Mouse (Mus musculus): ENCODE measurements around the gene Ntng1. TPM values are rescaled to one million over a fixed set of nuclear protein-coding genes. Genes with fewer than 3 reads are reported as not detected.

Gene Ntng1
- polyA plus RNA-seq, 1 experiment: 13.6 TPM

- no peak overlapping the region for H3K27ac ChIP-seq (ENCODE audit: insufficient read depth, low read length)
- H3K4me1 ChIP-seq (ENCODE audit: control insufficient read depth, insufficient read depth, low read length): no peaks in the 10 kb centered on the region
- peak overlapping the region; percentile 32 for H3K4me3 ChIP-seq (ENCODE audit: insufficient read depth, low read length)
- TF ChIP-seq CTCF (IDR thresholded peaks at IDR 0.05; ENCODE audit: extremely low read depth, insufficient read depth, low read length) (no peak), POLR2A (IDR thresholded peaks at IDR 0.05; ENCODE audit: extremely low read depth, insufficient read depth, low read length) (no peak)
These were observed 87.9 kb downstream of the Ntng1 start for GRCm38 (mm10) chr3:110055915-110056314.

GRCm38 (mm10) chr3:110055433-110055832 lies 88.4 kb downstream of the Ntng1 start:
- Histone ChIP-seq H3K4me1 (ENCODE audit: control insufficient read depth, insufficient read depth, low read length) (no peaks in the 10 kb centered on the region), H3K27ac (ENCODE audit: insufficient read depth, low read length) (no peak overlapping the region), H3K4me3 (ENCODE audit: insufficient read depth, low read length) (peak overlapping the region; percentile 32; the same call in 1 of the 2 replicates)
- TF ChIP-seq POLR2A (IDR thresholded peaks at IDR 0.05; ENCODE audit: extremely low read depth, insufficient read depth, low read length) (no peak), CTCF (IDR thresholded peaks at IDR 0.05; ENCODE audit: extremely low read depth, insufficient read depth, low read length) (no peak)

- no peak overlapping the region for H3K27ac ChIP-seq (ENCODE audit: insufficient read depth, low read length)
- H3K4me3 ChIP-seq (ENCODE audit: insufficient read depth, low read length): no peak overlapping the region
- TF ChIP-seq POLR2A (IDR thresholded peaks at IDR 0.05; ENCODE audit: extremely low read depth, insufficient read depth, low read length) (no peak), CTCF (IDR thresholded peaks at IDR 0.05; ENCODE audit: extremely low read depth, insufficient read depth, low read length) (no peak)
- H3K4me1 ChIP-seq (ENCODE audit: control insufficient read depth, insufficient read depth, low read length): no peaks in the 10 kb centered on the region
These were observed 89.7 kb downstream of the Ntng1 start for GRCm38 (mm10) chr3:110054125-110054524.

- Histone ChIP-seq H3K4me3 (ENCODE audit: insufficient read depth, low read length) (no peak overlapping the region), H3K27ac (ENCODE audit: insufficient read depth, low read length) (no peak overlapping the region), H3K4me1 (ENCODE audit: control insufficient read depth, insufficient read depth, low read length) (no peaks in the 10 kb centered on the region)
- TF ChIP-seq POLR2A (IDR thresholded peaks at IDR 0.05; ENCODE audit: extremely low read depth, insufficient read depth, low read length) (no peak), CTCF (IDR thresholded peaks at IDR 0.05; ENCODE audit: extremely low read depth, insufficient read depth, low read length) (no peak)
These were observed 95.7 kb downstream of the Ntng1 start for GRCm38 (mm10) chr3:110048152-110048551.

GRCm38 (mm10) chr3:110046750-110047149 lies 97.1 kb downstream of the Ntng1 start:
- Histone ChIP-seq H3K4me3 (ENCODE audit: insufficient read depth, low read length) (no peak overlapping the region), H3K4me1 (ENCODE audit: control insufficient read depth, insufficient read depth, low read length) (no peaks in the 10 kb centered on the region), H3K27ac (ENCODE audit: insufficient read depth, low read length) (no peak overlapping the region)
- TF ChIP-seq POLR2A (IDR thresholded peaks at IDR 0.05; ENCODE audit: extremely low read depth, insufficient read depth, low read length) (no peak), CTCF (IDR thresholded peaks at IDR 0.05; ENCODE audit: extremely low read depth, insufficient read depth, low read length) (no peak)

- no peak overlapping the region for H3K27ac ChIP-seq (ENCODE audit: insufficient read depth, low read length)
- no peaks in the 10 kb centered on the region for H3K4me1 ChIP-seq (ENCODE audit: control insufficient read depth, insufficient read depth, low read length)
- H3K4me3 ChIP-seq (ENCODE audit: insufficient read depth, low read length): no peak overlapping the region
- TF ChIP-seq CTCF (IDR thresholded peaks at IDR 0.05; ENCODE audit: extremely low read depth, insufficient read depth, low read length): no peak
- TF ChIP-seq POLR2A (IDR thresholded peaks at IDR 0.05; ENCODE audit: extremely low read depth, insufficient read depth, low read length): no peak
These were observed 99.6 kb downstream of the Ntng1 start for GRCm38 (mm10) chr3:110044209-110044608.

GRCm38 (mm10) chr3:110043641-110044187 lies 100.1 kb downstream of the Ntng1 start:
- Histone ChIP-seq H3K27ac (ENCODE audit: insufficient read depth, low read length) (no peak overlapping the region), H3K4me1 (ENCODE audit: control insufficient read depth, insufficient read depth, low read length) (no peaks in the 10 kb centered on the region), H3K4me3 (ENCODE audit: insufficient read depth, low read length) (no peak overlapping the region)
- no peak for TF ChIP-seq CTCF (IDR thresholded peaks at IDR 0.05; ENCODE audit: extremely low read depth, insufficient read depth, low read length)
- TF ChIP-seq POLR2A (IDR thresholded peaks at IDR 0.05; ENCODE audit: extremely low read depth, insufficient read depth, low read length): no peak

GRCm38 (mm10) chr3:110022783-110023599 lies 120.8 kb downstream of the Ntng1 start:
- Histone ChIP-seq H3K27ac (ENCODE audit: insufficient read depth, low read length) (no peak overlapping the region), H3K4me3 (ENCODE audit: insufficient read depth, low read length) (no peak overlapping the region), H3K4me1 (ENCODE audit: control insufficient read depth, insufficient read depth, low read length) (no peaks in the 10 kb centered on the region)
- no peak for TF ChIP-seq POLR2A (IDR thresholded peaks at IDR 0.05; ENCODE audit: extremely low read depth, insufficient read depth, low read length)
- TF ChIP-seq CTCF (IDR thresholded peaks at IDR 0.05; ENCODE audit: extremely low read depth, insufficient read depth, low read length): no peak

- Histone ChIP-seq H3K27ac (ENCODE audit: insufficient read depth, low read length) (no peak overlapping the region), H3K4me3 (ENCODE audit: insufficient read depth, low read length) (no peak overlapping the region), H3K4me1 (ENCODE audit: control insufficient read depth, insufficient read depth, low read length) (no peaks in the 10 kb centered on the region)
- TF ChIP-seq CTCF (IDR thresholded peaks at IDR 0.05; ENCODE audit: extremely low read depth, insufficient read depth, low read length) (no peak), POLR2A (IDR thresholded peaks at IDR 0.05; ENCODE audit: extremely low read depth, insufficient read depth, low read length) (no peak)
These were observed 132.8 kb downstream of the Ntng1 start for GRCm38 (mm10) chr3:110010870-110011626.

Measured in cortical plate, adult 2 months (tissue).